Mouse (Mus musculus) lung, postnatal 0 days (tissue): ENCODE data around the gene Ndel1.

Experiments used
- CTCF ChIP-seq: IDR thresholded peaks from 2 replicates; pipeline ENCODE4 v1.5.1; 2016; ENCODE audit warnings: antibody characterized with exemption, mild to moderate bottlenecking
- EP300 ChIP-seq: IDR thresholded peaks from 2 replicates; pipeline ENCODE4 v1.6.1; 2016; ENCODE audit warnings: antibody characterized with exemption, mild to moderate bottlenecking, control low read depth

DNA sequence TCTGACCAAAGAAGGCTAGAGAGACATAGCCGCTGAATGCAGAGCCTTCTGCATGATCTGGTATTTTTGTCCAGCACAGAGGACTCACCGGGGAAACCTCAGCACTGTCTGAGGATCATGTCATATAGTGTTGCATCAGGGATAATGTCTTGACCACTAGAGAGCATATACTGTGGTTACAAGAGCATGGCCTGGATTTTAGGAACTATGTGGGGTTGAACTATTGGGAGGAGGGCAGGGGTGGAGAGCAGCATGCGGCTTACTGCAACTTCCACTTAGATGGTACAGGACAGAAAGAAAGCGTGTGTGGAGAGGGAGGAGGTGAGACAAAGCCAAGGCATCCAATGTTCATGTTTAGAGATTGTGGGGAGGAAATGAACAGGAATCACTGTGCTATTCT lies 42.9 kb upstream of the Ndel1 start:
- no peak for TF ChIP-seq CTCF
- no peak for TF ChIP-seq EP300
